Mouse (Mus musculus): ENCODE results near the gene Trex1. TPM values are rescaled to one million over a fixed set of nuclear protein-coding genes. Genes with fewer than 3 reads are reported as not detected.

Gene Trex1
- not detected in 2 replicates for polyA plus RNA-seq (2012; ENCODE audit: insufficient read depth, insufficient read length, low replicate concordance, missing spikeins)

DNA sequence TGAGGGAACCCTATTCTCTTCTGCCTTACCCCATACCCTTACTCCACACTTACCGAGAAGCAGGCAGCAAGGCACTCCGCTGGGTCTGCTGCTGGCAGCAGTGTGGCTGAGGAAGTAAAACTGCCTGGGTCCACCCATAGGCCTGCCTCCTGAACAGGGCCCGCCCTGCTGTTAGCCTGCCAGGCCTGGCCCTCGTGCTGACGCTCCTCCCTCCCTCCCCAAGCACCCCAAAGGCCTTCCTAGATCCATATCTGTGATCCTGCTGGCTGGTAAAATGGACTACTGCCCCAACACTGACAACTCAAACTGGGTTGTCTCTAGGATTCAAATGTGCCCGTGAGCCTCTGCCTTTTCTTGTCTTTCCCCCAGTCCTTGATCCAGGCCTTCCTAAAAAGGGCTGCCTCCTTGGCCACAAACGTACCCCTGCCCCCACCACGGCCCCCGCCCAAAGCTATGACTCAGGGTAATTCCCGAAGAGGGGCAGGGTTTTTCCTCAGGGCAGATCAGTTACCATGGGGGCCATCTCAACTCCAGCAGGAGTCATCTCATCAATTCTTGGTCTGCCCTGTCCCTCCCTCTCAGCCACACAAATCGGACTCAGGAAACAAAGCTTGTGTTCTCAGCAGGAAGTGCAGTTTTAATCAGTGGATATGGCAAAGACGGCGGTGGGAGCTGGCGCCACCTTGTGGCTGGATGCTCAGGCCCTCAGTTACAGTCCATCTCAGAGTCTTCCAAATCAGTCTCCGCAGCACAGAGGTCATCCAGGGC is at the start of gene Trex1:
Gene Trex1 (minus strand): TSS at position 599 of the 768 bp plus-strand sequence.
- Histone ChIP-seq H3K4me1 (ENCODE audit: control insufficient read depth, insufficient read depth, low read length) (peaks cover 47% of the 10 kb centered on the region), H3K4me3 (ENCODE audit: insufficient read depth, low read depth, low read length) (peak within 1 kb of the TSS; percentile 48), H3K27ac (ENCODE audit: insufficient read depth, low read depth, low read length) (peak within 1 kb of the TSS; percentile 65)
- 2% methylated on average over 15 of the region's 15 CpGs for WGBS
- TF ChIP-seq CTCF (IDR thresholded peaks at IDR 0.05; ENCODE audit: insufficient read depth, low read depth, low read length), result peak; percentile 92
- no peak for TF ChIP-seq POLR2A (IDR thresholded peaks at IDR 0.05; ENCODE audit: insufficient read depth, low read depth, low read length)

GRCm38 (mm10) chr9:109107341-109107740 is 47.8 kb upstream of the Trex1 start:
- TF ChIP-seq CTCF (IDR thresholded peaks at IDR 0.05; ENCODE audit: insufficient read depth, low read depth, low read length), result no peak
- TF ChIP-seq POLR2A (IDR thresholded peaks at IDR 0.05; ENCODE audit: insufficient read depth, low read depth, low read length), result no peak

DNA sequence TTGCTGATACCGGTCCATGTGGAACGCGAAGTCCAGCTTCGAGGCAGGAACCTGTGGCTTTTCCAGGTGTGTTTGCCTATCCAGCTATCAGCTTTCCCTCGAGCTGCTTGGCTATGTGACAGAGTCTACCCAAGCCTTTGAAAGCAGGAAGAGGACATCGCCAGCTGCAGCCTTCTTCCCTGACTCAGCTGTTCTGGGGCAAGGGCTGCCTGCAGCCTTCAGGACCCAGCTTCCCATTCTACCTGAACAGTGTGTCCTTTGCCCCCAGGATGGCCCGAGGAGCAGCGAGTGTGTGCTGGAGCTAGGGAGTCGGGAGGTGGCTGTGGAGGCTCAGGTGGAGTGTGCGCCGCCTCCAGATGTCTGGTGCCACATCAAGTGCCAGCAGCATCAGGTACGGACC is 46.1 kb upstream of the Trex1 start:
- H3K4me3 ChIP-seq (ENCODE audit: insufficient read depth, low read depth, low read length), result no peak overlapping the region
- H3K4me1 ChIP-seq (ENCODE audit: control insufficient read depth, insufficient read depth, low read length), result peaks cover 9% of the 10 kb centered on the region
- TF ChIP-seq POLR2A (IDR thresholded peaks at IDR 0.05; ENCODE audit: insufficient read depth, low read depth, low read length), result no peak
- TF ChIP-seq CTCF (IDR thresholded peaks at IDR 0.05; ENCODE audit: insufficient read depth, low read depth, low read length), result no peak
- H3K27ac ChIP-seq (ENCODE audit: insufficient read depth, low read depth, low read length), result no peak overlapping the region
- 85% methylated on average over 12 of the region's 12 CpGs for WGBS

More at GRCm38 (mm10) chr9:109107341-109107740, 47.8 kb upstream of the Trex1 start:
- Histone ChIP-seq H3K4me3 (ENCODE audit: insufficient read depth, low read depth, low read length) (no peak overlapping the region), H3K27ac (ENCODE audit: insufficient read depth, low read depth, low read length) (no peak overlapping the region), H3K4me1 (ENCODE audit: control insufficient read depth, insufficient read depth, low read length) (peaks cover 9% of the 10 kb centered on the region)
- WGBS, result 70% methylated on average over 6 of the region's 6 CpGs

GRCm38 (mm10) chr9:109105011-109105410 is 45.5 kb upstream of the Trex1 start:
- TF ChIP-seq CTCF (IDR thresholded peaks at IDR 0.05; ENCODE audit: insufficient read depth, low read depth, low read length) (no peak), POLR2A (IDR thresholded peaks at IDR 0.05; ENCODE audit: insufficient read depth, low read depth, low read length) (no peak)
- no peak overlapping the region; the same call in 1 of the 2 replicates for H3K27ac ChIP-seq (ENCODE audit: insufficient read depth, low read depth, low read length)
- H3K4me3 ChIP-seq (ENCODE audit: insufficient read depth, low read depth, low read length), result no peak overlapping the region
- WGBS, result 48% methylated on average over 12 of the region's 12 CpGs
- peaks cover 9% of the 10 kb centered on the region for H3K4me1 ChIP-seq (ENCODE audit: control insufficient read depth, insufficient read depth, low read length)

GRCm38 (mm10) chr9:109104083-109104482 is 44.5 kb upstream of the Trex1 start:
- Histone ChIP-seq H3K27ac (ENCODE audit: insufficient read depth, low read depth, low read length) (no peak overlapping the region), H3K4me3 (ENCODE audit: insufficient read depth, low read depth, low read length) (no peak overlapping the region), H3K4me1 (ENCODE audit: control insufficient read depth, insufficient read depth, low read length) (peaks cover 11% of the 10 kb centered on the region)
- 91% methylated on average over 9 of the region's 9 CpGs for WGBS
- no peak for TF ChIP-seq CTCF (IDR thresholded peaks at IDR 0.05; ENCODE audit: insufficient read depth, low read depth, low read length)
- TF ChIP-seq POLR2A (IDR thresholded peaks at IDR 0.05; ENCODE audit: insufficient read depth, low read depth, low read length), result no peak

- WGBS, result 66% methylated on average over 7 of the region's 7 CpGs
- TF ChIP-seq CTCF (IDR thresholded peaks at IDR 0.05; ENCODE audit: insufficient read depth, low read depth, low read length) (no peak), POLR2A (IDR thresholded peaks at IDR 0.05; ENCODE audit: insufficient read depth, low read depth, low read length) (no peak)
- Histone ChIP-seq H3K27ac (ENCODE audit: insufficient read depth, low read depth, low read length) (no peak overlapping the region), H3K4me3 (ENCODE audit: insufficient read depth, low read depth, low read length) (no peak overlapping the region), H3K4me1 (ENCODE audit: control insufficient read depth, insufficient read depth, low read length) (peaks cover 15% of the 10 kb centered on the region)
Measured at GRCm38 (mm10) chr9:109103250-109103649, 43.7 kb upstream of the Trex1 start.

- WGBS, result 90% methylated on average over 3 of the region's 3 CpGs
- TF ChIP-seq POLR2A (IDR thresholded peaks at IDR 0.05; ENCODE audit: insufficient read depth, low read depth, low read length) (no peak), CTCF (IDR thresholded peaks at IDR 0.05; ENCODE audit: insufficient read depth, low read depth, low read length) (no peak)
- Histone ChIP-seq H3K4me3 (ENCODE audit: insufficient read depth, low read depth, low read length) (no peak overlapping the region), H3K27ac (ENCODE audit: insufficient read depth, low read depth, low read length) (no peak overlapping the region), H3K4me1 (ENCODE audit: control insufficient read depth, insufficient read depth, low read length) (peaks cover 20% of the 10 kb centered on the region)
Measured at GRCm38 (mm10) chr9:109102541-109102940, 43.0 kb upstream of the Trex1 start.

DNA sequence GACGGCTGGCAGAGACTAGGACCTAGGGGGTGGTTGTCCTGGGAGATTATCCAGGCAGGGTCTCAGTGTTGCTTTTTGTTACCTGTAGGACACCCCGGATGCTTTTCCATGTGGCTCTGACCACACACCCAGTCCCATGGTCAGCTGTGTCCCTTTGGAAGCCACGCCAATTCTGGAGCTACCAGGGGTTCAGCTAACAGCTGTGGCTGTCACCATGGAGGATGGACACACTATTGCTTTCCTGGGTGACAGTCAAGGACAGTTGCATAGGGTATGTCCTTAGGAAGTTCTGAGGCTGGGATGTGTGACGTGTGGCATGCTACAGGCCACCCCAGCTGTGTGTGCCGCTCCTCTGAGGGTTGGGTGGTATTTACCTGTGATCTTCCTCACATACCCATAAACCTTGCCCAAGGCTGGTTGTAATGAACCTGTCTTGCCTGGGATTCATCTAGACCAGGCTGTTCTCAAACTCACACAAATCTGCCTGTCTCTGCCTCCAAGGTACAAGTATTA is 42.5 kb upstream of the Trex1 start:
- TF ChIP-seq POLR2A (IDR thresholded peaks at IDR 0.05; ENCODE audit: insufficient read depth, low read depth, low read length) (no peak), CTCF (IDR thresholded peaks at IDR 0.05; ENCODE audit: insufficient read depth, low read depth, low read length) (no peak)
- no peak overlapping the region for H3K27ac ChIP-seq (ENCODE audit: insufficient read depth, low read depth, low read length)
- peaks cover 22% of the 10 kb centered on the region for H3K4me1 ChIP-seq (ENCODE audit: control insufficient read depth, insufficient read depth, low read length)
- 88% methylated on average over 5 of the region's 5 CpGs for WGBS
- H3K4me3 ChIP-seq (ENCODE audit: insufficient read depth, low read depth, low read length), result no peak overlapping the region

GRCm38 (mm10) chr9:109100307-109100928 is 40.9 kb upstream of the Trex1 start:
- no peak overlapping the region for H3K4me3 ChIP-seq (ENCODE audit: insufficient read depth, low read depth, low read length)
- H3K4me1 ChIP-seq (ENCODE audit: control insufficient read depth, insufficient read depth, low read length), result peaks cover 32% of the 10 kb centered on the region
- TF ChIP-seq CTCF (IDR thresholded peaks at IDR 0.05; ENCODE audit: insufficient read depth, low read depth, low read length) (no peak), POLR2A (IDR thresholded peaks at IDR 0.05; ENCODE audit: insufficient read depth, low read depth, low read length) (no peak)
- no peak overlapping the region for H3K27ac ChIP-seq (ENCODE audit: insufficient read depth, low read depth, low read length)
- 83% methylated on average over 20 of the region's 20 CpGs for WGBS
